Mouse (Mus musculus) G1E-ER4 (cell line): ENCODE measurements around the gene 4921539E11Rik. TPM values are rescaled to one million over a fixed set of nuclear protein-coding genes. Genes with fewer than 3 reads are reported as not detected.

Experiments
- GATA1 ChIP-seq: IDR thresholded peaks from one replicate; pipeline ENCODE4 v1.8.0; 2012; ENCODE audit warnings: low read length, inconsistent platforms
- polyA plus RNA-seq: library from polyadenylated mRNA; stranded (reverse); fragments of >175 nt; gene quantifications from 2 replicates; pipeline ENCODE4 v1.2.3, GENCODE M21; 2012

The 4921539E11Rik gene
- polyA plus RNA-seq, 1 experiment: not detected

DNA sequence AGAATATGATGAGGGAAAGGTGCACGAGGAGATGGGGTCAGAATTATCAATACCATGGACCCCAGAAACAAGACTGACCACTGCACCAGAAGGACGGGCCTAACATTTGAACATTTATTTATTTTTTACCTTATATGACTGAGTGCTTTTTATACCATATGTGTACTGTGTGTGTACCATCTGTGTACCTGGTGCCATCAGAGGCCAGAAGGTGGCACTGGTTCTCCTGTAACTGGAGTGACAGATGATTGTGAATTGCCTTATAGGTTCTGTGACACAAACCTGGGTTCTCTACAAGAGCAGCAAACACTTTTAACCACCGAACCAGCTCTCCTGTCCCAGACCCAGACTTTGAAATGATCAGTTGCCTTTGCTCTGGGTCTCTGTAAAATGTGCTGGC lies 31.8 kb downstream of the 4921539E11Rik start:
- no peak for TF ChIP-seq GATA1

DNA sequence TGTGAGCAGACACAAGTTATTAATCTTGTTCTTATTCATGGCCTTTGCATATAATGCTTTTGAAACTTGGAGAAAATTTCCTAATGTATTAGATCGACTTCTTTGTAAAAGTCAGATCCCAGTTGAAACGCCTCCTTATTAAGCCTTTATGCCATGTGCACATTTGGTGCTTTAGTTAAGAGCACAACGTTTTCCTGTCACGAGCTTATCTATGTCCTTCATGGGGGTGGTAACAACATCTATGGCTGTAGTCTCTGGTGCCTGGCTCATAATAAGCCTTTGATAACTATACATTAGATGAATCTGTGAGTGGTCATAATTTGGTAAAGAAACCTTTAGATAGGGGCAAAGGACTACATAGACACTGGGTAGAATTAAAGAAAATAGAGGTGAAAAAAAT lies 36.8 kb downstream of the 4921539E11Rik start:
- no peak for TF ChIP-seq GATA1

DNA sequence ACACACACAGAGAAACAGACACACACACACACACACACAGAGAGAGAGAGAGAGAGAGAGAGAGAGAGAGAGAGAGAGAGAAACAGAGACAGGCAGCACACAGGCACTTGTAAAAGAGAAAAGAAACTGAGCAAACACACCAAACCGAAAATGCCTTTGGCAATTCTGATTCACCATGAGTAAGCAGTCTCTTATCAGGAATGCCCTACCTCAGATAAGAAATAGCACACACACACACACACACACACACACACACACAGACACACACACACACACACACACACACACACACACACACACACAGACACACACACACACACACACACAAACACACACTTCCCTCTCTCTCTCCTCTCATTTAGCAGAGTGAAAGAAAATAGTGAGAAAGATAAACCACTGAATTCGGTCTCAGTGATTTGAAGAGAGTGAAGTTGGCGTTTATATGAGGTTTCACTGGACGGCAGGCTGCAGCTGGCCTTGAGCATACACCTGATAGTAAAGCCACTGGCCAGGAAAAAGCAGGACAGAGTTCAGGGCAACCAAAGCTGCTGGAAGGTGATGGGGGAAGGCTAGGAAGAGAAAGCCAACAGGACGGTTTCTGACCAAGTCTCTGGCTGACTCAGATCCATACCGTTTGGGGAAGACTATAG lies 41.1 kb downstream of the 4921539E11Rik start:
- no peak for TF ChIP-seq GATA1

DNA sequence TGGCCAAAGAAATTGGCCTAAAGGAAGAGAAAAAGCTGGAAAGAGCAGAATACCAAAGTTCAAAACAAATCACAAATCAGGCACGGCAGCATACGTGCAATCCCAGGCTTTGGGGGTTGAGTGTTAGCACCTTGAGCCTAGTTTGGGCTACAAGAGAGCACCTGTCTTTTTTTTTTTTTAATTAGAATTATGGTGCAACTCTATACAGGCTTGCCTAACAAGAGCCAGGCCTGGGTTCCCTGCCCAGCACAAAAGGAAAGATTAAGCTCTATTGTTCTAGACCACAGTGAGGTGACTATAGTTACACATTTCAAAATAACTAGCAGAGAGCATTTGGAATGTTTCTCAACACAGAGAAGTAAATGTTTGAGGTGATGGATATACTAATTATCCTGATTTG lies 42.9 kb downstream of the 4921539E11Rik start:
- no peak for TF ChIP-seq GATA1

DNA sequence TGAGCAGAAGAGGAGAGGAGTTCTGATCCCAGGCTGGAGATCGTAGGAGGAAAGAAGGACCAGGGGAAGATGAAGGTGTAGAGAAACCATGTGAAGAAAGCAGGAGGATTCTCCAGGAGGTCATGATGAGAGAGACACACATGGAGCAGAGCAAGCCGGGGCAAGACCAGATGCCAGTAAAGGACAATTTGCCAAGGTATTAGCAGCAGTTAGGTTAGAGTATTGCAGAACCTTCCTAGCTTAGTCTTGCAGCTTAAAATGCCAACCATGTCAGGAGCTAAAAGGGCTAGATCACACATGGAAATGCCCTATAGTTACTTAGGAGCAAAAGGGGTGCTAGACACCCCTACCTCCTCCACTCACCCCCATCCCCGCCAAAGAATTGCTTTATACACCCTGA lies 43.4 kb downstream of the 4921539E11Rik start:
- TF ChIP-seq GATA1: no peak

DNA sequence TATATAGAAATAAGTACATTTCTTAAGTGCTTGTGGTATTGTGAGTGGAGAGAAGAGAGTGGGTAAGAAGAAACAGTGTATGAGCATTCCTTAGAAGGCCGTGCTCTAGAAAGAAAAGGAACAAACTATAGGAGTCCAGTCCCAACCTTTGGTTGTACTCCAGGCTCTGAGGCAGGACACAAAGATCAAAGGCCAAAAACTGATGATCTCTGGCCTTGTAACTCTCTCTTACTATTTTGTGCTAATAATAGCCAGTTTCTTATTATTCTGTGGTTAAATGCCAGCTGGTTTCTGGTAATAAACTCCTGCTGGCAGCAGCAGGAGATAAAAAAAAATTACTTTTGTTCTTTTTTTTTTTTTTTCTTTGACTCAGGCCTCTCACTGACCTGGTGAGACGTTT lies 58.5 kb downstream of the 4921539E11Rik start:
- no peak for TF ChIP-seq GATA1

DNA sequence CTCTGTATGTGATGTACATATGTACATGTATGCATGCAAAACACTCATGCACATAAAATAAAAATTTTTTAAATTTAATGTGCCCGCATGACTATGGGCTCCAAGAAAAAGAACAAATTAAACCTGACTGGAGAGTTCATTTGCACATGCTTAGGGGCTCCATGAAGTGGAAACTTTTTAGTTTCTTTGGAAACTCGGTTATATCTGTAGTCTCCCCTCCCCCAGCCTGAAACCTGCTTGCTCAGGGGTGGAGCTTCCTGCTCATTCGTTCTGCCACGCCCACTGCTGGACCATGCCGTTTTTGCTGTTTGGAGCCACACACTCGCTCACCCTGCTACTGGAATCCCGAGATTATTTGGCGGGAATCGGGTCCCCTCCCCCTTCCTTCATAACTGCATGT lies 67.8 kb downstream of the 4921539E11Rik start:
- no peak for TF ChIP-seq GATA1

DNA sequence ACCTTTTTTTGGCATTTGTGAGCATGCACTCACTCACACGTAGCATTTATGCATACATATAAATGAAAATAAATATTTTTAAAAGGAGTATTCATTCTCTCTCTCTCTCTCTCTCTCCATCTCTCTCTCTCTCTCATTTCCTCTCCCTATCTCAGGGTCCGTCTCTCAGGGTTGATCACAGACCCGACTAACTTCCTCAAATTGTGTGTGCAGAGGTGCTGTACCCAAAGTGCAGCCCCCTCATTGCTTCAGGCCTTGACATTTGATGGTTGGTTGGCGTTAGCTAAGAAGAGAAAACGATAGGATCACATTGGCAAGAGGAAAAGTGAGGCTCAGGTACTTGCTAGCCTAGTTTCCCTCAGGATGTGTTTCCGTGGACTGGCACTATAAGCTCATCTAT lies 68.9 kb downstream of the 4921539E11Rik start:
- TF ChIP-seq GATA1: no peak

DNA sequence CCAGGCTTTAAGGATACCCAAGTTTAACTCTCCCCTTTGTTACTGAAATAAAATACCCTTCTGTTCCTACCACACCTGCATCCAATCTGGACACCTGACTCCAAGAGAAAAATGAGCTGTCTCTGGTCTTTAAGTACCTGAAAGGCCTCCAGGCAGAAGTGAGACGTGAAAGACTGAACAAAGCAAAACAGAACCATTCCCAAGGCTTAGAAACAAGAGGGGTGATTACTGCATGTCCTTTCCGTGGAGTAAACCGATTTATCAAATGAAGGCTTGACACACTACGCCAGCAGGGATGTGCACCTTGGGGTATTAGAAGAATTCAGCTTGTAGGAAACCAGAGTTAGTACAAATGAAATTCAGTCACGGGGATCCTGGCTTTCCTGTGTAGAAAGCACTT lies 71.7 kb downstream of the 4921539E11Rik start:
- no peak for TF ChIP-seq GATA1

DNA sequence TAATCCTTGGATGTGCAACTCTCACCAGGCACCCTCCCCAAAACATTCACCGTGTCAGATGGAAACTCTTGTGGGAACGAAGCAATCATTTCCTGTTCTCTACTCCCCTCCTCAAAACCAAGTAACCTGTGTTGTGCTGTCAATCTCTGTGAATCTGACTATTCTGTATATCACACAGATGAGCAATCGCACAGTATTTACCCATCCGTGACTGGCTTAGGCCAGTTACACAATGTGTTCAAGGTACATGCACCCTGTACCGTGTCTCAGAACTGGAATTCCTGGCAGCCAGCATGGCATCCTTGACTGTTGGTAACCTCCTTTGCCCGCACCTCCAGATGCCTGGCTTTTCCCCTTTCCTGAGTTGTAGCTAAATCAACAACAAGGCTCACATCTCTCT lies 74.6 kb downstream of the 4921539E11Rik start:
- no peak for TF ChIP-seq GATA1

DNA sequence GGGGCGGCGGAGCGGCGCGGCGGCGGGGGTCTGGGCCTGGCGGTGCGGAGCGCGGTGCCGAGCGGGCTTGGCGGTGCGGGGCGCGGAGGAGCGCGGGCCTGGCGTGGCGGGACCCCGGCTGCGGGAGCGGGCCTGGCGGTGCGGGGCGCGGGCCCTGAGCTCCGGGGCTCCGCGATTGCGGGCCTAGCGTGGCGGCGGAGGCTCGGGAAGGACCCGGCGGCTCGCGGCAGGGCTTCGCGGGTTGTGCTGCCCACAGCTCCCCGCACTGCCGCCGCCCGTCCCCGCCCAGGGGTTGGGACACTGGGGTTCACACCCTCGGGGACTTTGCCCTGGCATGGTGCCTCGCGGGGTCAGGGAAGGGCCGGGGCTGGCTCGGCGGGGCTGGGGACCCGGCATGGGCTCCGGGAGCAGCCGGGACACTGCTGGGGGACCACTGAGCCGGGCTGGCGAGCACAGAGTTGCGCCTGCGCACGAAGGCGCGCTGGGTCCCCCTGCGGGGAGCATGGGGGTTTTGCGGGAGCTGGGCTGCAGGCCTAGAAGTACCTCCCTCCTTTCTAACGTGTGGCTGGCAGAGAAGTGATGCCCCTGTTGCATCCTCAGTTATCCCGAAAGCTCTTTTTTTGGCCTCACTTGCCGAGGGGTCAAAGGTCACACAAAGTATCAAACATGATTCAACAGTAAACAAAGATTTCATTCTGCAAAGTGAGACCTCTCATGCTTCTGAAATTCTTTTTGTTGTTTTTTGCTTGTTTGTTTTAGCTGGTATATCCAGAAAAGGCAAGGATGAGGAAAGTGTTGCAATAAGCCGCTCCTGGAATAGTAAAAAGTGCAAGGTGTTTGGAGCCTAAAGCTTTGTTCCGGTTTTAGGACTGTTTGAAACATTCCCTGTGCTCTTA lies 75.5 kb downstream of the 4921539E11Rik start, which contains the start of gene Slc35d1:
Slc35d1 (minus strand) TSS at position 240 of the 896 bp plus-strand sequence.
- TF ChIP-seq GATA1: no peak

DNA sequence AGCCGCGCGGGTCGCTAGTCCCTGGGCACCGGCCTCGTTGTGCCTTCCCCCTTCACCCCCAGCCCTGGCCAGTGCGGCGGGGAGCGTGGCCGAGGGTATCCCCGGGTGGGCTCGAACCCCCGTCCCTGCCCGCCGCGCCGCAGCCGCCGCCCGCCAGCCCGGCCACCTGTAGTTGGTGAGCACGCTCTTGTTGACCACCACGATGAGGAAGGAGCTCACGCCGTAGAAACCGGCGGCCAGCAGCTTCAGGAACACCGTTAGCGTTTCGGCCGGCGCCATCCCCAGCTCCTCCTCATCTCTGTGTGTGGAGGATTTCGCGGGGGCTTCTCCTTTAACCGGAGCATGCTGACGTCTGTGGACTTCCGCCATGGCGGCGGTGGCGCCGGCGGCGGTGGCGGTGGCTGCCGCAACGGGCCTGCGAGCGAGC lies 76.2 kb downstream of the 4921539E11Rik start:
- TF ChIP-seq GATA1: no peak

DNA sequence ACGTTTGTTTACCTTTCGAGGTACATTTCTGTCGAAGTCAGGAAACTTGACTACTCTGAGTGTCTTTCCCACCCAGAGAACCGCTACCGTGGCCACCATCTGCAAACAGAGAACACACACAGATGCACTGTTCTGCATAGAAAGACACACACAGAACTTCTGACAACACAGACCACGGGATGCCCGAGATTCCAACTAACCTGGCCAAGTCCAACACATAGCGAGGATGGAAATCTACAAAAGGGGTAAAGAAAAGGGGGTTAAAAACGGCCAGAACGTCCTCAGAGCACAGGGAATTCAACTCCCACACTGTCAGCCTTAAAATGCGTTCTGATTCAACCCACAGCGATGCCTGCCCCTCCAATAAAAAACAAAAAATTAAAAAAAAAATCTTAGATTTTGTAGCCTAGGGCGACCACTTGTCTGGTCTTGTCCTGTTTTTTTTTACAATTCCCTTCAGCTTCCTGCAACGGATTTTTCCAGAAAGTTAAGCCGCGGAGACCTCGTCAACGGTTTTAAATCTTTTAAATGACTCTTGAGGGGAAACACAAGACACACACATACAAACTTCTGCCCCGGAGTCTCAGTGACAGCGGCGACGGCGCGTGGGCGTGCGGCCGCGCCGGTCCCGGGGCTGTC lies 76.7 kb downstream of the 4921539E11Rik start:
- no peak for TF ChIP-seq GATA1

DNA sequence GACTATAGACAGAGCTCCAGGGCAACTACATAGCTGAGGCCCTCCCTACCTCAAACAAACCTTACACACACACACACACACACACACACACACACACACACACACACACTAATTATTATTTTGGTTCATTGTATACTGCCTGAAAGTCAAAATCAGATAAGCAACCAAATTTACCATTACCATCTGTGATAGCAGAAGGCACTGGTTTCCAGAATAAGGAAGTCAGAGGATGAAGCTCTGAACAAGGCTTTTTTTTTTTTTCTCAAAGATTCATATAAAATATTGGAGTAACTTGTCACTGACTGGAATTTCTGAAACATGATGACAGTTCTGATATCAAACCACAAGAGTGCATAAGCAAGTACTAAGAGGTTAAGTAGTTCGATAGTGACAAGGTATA lies 82.1 kb downstream of the 4921539E11Rik start:
- TF ChIP-seq GATA1: no peak

DNA sequence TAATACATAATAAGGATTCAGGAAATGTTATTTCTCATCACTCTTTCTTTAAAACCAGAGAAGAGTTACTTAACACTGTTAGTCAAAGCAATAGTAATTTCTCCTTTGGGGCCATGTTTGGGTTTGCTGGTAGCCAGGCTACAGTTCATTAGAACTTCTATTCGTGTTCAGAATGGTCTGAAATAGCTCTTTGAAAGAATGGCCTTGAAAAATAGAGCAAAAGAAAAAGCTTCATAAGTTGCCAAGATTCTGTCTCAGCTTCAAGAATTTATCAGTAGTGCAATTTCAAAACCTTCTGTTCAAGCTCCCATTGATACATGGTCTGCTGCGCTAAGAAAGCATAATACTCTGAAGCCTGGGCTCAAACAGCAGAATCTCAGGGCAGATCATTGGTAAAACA lies 87.0 kb downstream of the 4921539E11Rik start:
- no peak for TF ChIP-seq GATA1

DNA sequence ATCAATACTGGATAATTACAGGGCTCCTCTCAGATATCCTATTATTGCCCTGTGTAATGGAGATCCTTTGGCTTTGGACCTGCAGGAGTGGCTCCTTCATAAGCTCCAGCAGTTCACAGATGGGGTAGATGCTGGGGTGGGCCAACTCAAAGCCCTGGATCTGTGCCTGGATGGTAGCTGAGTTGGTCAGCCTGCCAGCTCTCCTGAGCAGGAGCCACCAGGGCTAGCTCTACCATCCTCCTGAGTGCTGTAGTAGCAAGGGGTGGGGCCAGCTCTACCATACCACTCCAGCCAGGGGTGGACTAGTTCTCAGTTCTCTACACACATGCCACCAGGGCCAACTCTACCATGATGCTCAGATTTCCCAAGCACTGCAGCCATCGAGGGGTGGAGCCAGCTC lies 90.6 kb downstream of the 4921539E11Rik start:
- TF ChIP-seq GATA1: no peak

DNA sequence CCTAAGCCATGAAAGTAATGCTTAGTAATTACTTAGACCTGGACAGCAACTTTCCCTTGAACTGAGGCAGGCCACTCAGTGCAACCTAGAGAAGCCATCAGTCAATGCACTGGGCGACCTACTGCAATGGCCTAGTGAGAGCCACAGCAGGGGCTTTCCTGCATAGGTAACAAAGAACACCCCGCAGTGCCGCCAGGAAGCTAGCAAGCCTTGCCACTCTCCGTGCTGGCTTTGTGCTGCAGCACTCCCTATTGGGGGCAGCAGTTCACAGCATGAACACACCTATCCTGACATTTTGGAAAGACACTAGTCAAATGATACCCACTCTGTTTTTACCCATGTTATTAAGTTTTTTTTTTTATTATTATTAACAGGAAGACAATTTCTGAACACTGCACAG lies 91.6 kb downstream of the 4921539E11Rik start:
- no peak for TF ChIP-seq GATA1
